Mouse (Mus musculus): ENCODE results near the gene Tppp3.

GRCm38 (mm10) chr8:105471314-105472015 is at the start of gene Tppp3:
- TF ChIP-seq CTCF (IDR thresholded peaks at IDR 0.05; ENCODE audit: extremely low read depth, insufficient read length, insufficient replicate concordance, low read depth, low read length) (peak; percentile 47), POLR2A (IDR thresholded peaks at IDR 0.05; ENCODE audit: low read depth, low read length) (peak; percentile 68; the same call in 1 of the 2 replicates)
